Mouse (Mus musculus): ENCODE measurements around the gene Ifitm10. TPM values are rescaled to one million over a fixed set of nuclear protein-coding genes. Genes with fewer than 3 reads are reported as not detected.

The Ifitm10 gene
- polyA plus RNA-seq (2014; fragmentation: Nextera tagmentation; extraction: Ambion mirVana) = 0.24 and 0.32 TPM in 2 replicates

- ATAC-seq (replicated peaks; ENCODE audit: low FRiP score) (no peak), DNase-seq (ENCODE audit: low spot score) (no peak)
- Histone ChIP-seq H3K4me2 (ENCODE audit: low read depth, low read length, severe bottlenecking) (no peak within 1 kb of the TSS), H3K27me3 (ENCODE audit: control insufficient read depth, insufficient read depth, low read length) (peaks cover 24% of the 10 kb centered on the region), H3K4me3 (ENCODE audit: low read depth, low read length) (no peak within 1 kb of the TSS), H3K27ac (ENCODE audit: low read depth, low read length) (no peak within 1 kb of the TSS), H3K9ac (ENCODE audit: low read length) (no peak within 1 kb of the TSS), H3K36me3 (ENCODE audit: control insufficient read depth, insufficient read depth, low read length) (no peaks in the 10 kb centered on the region; the same call in 1 of the 2 replicates), H3K4me1 (replicated peaks; ENCODE audit: control insufficient read depth, insufficient read depth, low read length) (peaks cover 2% of the 10 kb centered on the region; the same call in 1 of the 2 replicates), H3K9me3 (ENCODE audit: control insufficient read depth, low read length) (no peaks in the 10 kb centered on the region)
- 69% methylated on average over 8 of the region's 8 CpGs for WGBS
Measured at GRCm38 (mm10) chr7:142373641-142374412, at the start of gene Ifitm10. Gene Ifitm10, minus strand, starts transcription at chr7:142373753.

GRCm38 (mm10) chr7:142421826-142422225 is 48.3 kb upstream of the Ifitm10 start:
- ATAC-seq (replicated peaks; ENCODE audit: low FRiP score) (no peak), DNase-seq (ENCODE audit: low spot score) (no peak)
- H3K27me3 ChIP-seq (ENCODE audit: control insufficient read depth, insufficient read depth, low read length) = no peaks in the 10 kb centered on the region
- H3K9ac ChIP-seq (ENCODE audit: low read length) = no peak overlapping the region
- no peak overlapping the region for H3K4me2 ChIP-seq (ENCODE audit: low read depth, low read length, severe bottlenecking)
- WGBS = 80% methylated on average over 2 of the region's 2 CpGs
- no peak overlapping the region for H3K4me3 ChIP-seq (ENCODE audit: low read depth, low read length)
- no peaks in the 10 kb centered on the region for H3K9me3 ChIP-seq (ENCODE audit: control insufficient read depth, low read length)
- no peaks in the 10 kb centered on the region for H3K4me1 ChIP-seq (replicated peaks; ENCODE audit: control insufficient read depth, insufficient read depth, low read length)
- no peaks in the 10 kb centered on the region for H3K36me3 ChIP-seq (ENCODE audit: control insufficient read depth, insufficient read depth, low read length)
- no peak overlapping the region for H3K27ac ChIP-seq (ENCODE audit: low read depth, low read length)

- 89% methylated on average over 5 of the region's 5 CpGs for WGBS
- Histone ChIP-seq H3K9me3 (ENCODE audit: control insufficient read depth, low read length) (no peaks in the 10 kb centered on the region), H3K27me3 (ENCODE audit: control insufficient read depth, insufficient read depth, low read length) (no peaks in the 10 kb centered on the region), H3K4me3 (ENCODE audit: low read depth, low read length) (no peak overlapping the region), H3K9ac (ENCODE audit: low read length) (no peak overlapping the region), H3K4me2 (ENCODE audit: low read depth, low read length, severe bottlenecking) (no peak overlapping the region), H3K27ac (ENCODE audit: low read depth, low read length) (no peak overlapping the region), H3K4me1 (replicated peaks; ENCODE audit: control insufficient read depth, insufficient read depth, low read length) (no peaks in the 10 kb centered on the region), H3K36me3 (ENCODE audit: control insufficient read depth, insufficient read depth, low read length) (no peaks in the 10 kb centered on the region)
- ATAC-seq (replicated peaks; ENCODE audit: low FRiP score) (no peak), DNase-seq (ENCODE audit: low spot score) (no peak)
Measured at GRCm38 (mm10) chr7:142419887-142420286, 46.3 kb upstream of the Ifitm10 start.

GRCm38 (mm10) chr7:142418679-142419078 is 45.1 kb upstream of the Ifitm10 start:
- 93% methylated on average over 8 of the region's 8 CpGs for WGBS

GRCm38 (mm10) chr7:142418027-142418426 is 44.5 kb upstream of the Ifitm10 start:
- Histone ChIP-seq H3K27ac (ENCODE audit: low read depth, low read length) (no peak overlapping the region), H3K4me3 (ENCODE audit: low read depth, low read length) (no peak overlapping the region), H3K27me3 (ENCODE audit: control insufficient read depth, insufficient read depth, low read length) (no peaks in the 10 kb centered on the region), H3K9me3 (ENCODE audit: control insufficient read depth, low read length) (no peaks in the 10 kb centered on the region), H3K36me3 (ENCODE audit: control insufficient read depth, insufficient read depth, low read length) (no peaks in the 10 kb centered on the region), H3K9ac (ENCODE audit: low read length) (no peak overlapping the region), H3K4me1 (replicated peaks; ENCODE audit: control insufficient read depth, insufficient read depth, low read length) (no peaks in the 10 kb centered on the region), H3K4me2 (ENCODE audit: low read depth, low read length, severe bottlenecking) (no peak overlapping the region)
- no peak for ATAC-seq (replicated peaks; ENCODE audit: low FRiP score)
- no peak for DNase-seq (ENCODE audit: low spot score)
- 92% methylated on average over 2 of the region's 2 CpGs for WGBS

More at GRCm38 (mm10) chr7:142418679-142419078, 45.1 kb upstream of the Ifitm10 start:
- H3K36me3 ChIP-seq (ENCODE audit: control insufficient read depth, insufficient read depth, low read length) = no peaks in the 10 kb centered on the region
- ATAC-seq (replicated peaks; ENCODE audit: low FRiP score) (no peak), DNase-seq (ENCODE audit: low spot score) (no peak)
- no peak overlapping the region for H3K4me2 ChIP-seq (ENCODE audit: low read depth, low read length, severe bottlenecking)
- no peak overlapping the region for H3K4me3 ChIP-seq (ENCODE audit: low read depth, low read length)
- no peaks in the 10 kb centered on the region for H3K27me3 ChIP-seq (ENCODE audit: control insufficient read depth, insufficient read depth, low read length)
- H3K27ac ChIP-seq (ENCODE audit: low read depth, low read length) = no peak overlapping the region
- H3K9ac ChIP-seq (ENCODE audit: low read length) = no peak overlapping the region
- H3K4me1 ChIP-seq (replicated peaks; ENCODE audit: control insufficient read depth, insufficient read depth, low read length) = no peaks in the 10 kb centered on the region
- H3K9me3 ChIP-seq (ENCODE audit: control insufficient read depth, low read length) = no peaks in the 10 kb centered on the region

- H3K27me3 ChIP-seq (ENCODE audit: control insufficient read depth, insufficient read depth, low read length) = no peaks in the 10 kb centered on the region
- H3K4me3 ChIP-seq (ENCODE audit: low read depth, low read length) = no peak overlapping the region
- H3K9ac ChIP-seq (ENCODE audit: low read length) = no peak overlapping the region
- H3K36me3 ChIP-seq (ENCODE audit: control insufficient read depth, insufficient read depth, low read length) = no peaks in the 10 kb centered on the region
- no peaks in the 10 kb centered on the region for H3K9me3 ChIP-seq (ENCODE audit: control insufficient read depth, low read length)
- 70% methylated on average over 3 of the region's 3 CpGs for WGBS
- ATAC-seq (replicated peaks; ENCODE audit: low FRiP score) = no peak
- H3K4me1 ChIP-seq (replicated peaks; ENCODE audit: control insufficient read depth, insufficient read depth, low read length) = no peaks in the 10 kb centered on the region
- no peak overlapping the region for H3K4me2 ChIP-seq (ENCODE audit: low read depth, low read length, severe bottlenecking)
- no peak overlapping the region for H3K27ac ChIP-seq (ENCODE audit: low read depth, low read length)
- DNase-seq (ENCODE audit: low spot score) = no peak
Measured at GRCm38 (mm10) chr7:142416225-142416624, 42.7 kb upstream of the Ifitm10 start.

GRCm38 (mm10) chr7:142415314-142415713 is 41.8 kb upstream of the Ifitm10 start:
- WGBS = 65% methylated on average over 4 of the region's 4 CpGs
- H3K4me1 ChIP-seq (replicated peaks; ENCODE audit: control insufficient read depth, insufficient read depth, low read length) = no peaks in the 10 kb centered on the region
- H3K4me2 ChIP-seq (ENCODE audit: low read depth, low read length, severe bottlenecking) = no peak overlapping the region
- ATAC-seq (replicated peaks; ENCODE audit: low FRiP score) (no peak), DNase-seq (ENCODE audit: low spot score) (no peak)
- H3K27ac ChIP-seq (ENCODE audit: low read depth, low read length) = no peak overlapping the region
- H3K9me3 ChIP-seq (ENCODE audit: control insufficient read depth, low read length) = no peaks in the 10 kb centered on the region
- no peaks in the 10 kb centered on the region for H3K36me3 ChIP-seq (ENCODE audit: control insufficient read depth, insufficient read depth, low read length)
- no peak overlapping the region for H3K9ac ChIP-seq (ENCODE audit: low read length)
- no peaks in the 10 kb centered on the region for H3K27me3 ChIP-seq (ENCODE audit: control insufficient read depth, insufficient read depth, low read length)
- H3K4me3 ChIP-seq (ENCODE audit: low read depth, low read length) = no peak overlapping the region

GRCm38 (mm10) chr7:142413285-142413684 is 39.7 kb upstream of the Ifitm10 start:
- DNase-seq (ENCODE audit: low spot score) = no peak
- no peak overlapping the region for H3K9ac ChIP-seq (ENCODE audit: low read length)
- H3K4me3 ChIP-seq (ENCODE audit: low read depth, low read length) = no peak overlapping the region
- ATAC-seq (replicated peaks; ENCODE audit: low FRiP score) = no peak
- 94% methylated on average over 6 of the region's 6 CpGs for WGBS
- no peaks in the 10 kb centered on the region for H3K4me1 ChIP-seq (replicated peaks; ENCODE audit: control insufficient read depth, insufficient read depth, low read length)
- no peak overlapping the region for H3K27ac ChIP-seq (ENCODE audit: low read depth, low read length)
- H3K4me2 ChIP-seq (ENCODE audit: low read depth, low read length, severe bottlenecking) = no peak overlapping the region
- H3K27me3 ChIP-seq (ENCODE audit: control insufficient read depth, insufficient read depth, low read length) = no peaks in the 10 kb centered on the region
- H3K9me3 ChIP-seq (ENCODE audit: control insufficient read depth, low read length) = no peaks in the 10 kb centered on the region
- H3K36me3 ChIP-seq (ENCODE audit: control insufficient read depth, insufficient read depth, low read length) = no peaks in the 10 kb centered on the region

GRCm38 (mm10) chr7:142409603-142410002 is 36.0 kb upstream of the Ifitm10 start:
- Histone ChIP-seq H3K9me3 (ENCODE audit: control insufficient read depth, low read length) (no peaks in the 10 kb centered on the region), H3K27ac (ENCODE audit: low read depth, low read length) (no peak overlapping the region), H3K9ac (ENCODE audit: low read length) (no peak overlapping the region), H3K27me3 (ENCODE audit: control insufficient read depth, insufficient read depth, low read length) (no peaks in the 10 kb centered on the region), H3K36me3 (ENCODE audit: control insufficient read depth, insufficient read depth, low read length) (no peaks in the 10 kb centered on the region), H3K4me2 (ENCODE audit: low read depth, low read length, severe bottlenecking) (no peak overlapping the region), H3K4me3 (ENCODE audit: low read depth, low read length) (no peak overlapping the region), H3K4me1 (replicated peaks; ENCODE audit: control insufficient read depth, insufficient read depth, low read length) (no peaks in the 10 kb centered on the region)
- ATAC-seq (replicated peaks; ENCODE audit: low FRiP score) (no peak), DNase-seq (ENCODE audit: low spot score) (no peak)
- WGBS = 85% methylated on average over 3 of the region's 3 CpGs
